Mouse (Mus musculus) midbrain, embryonic 12.5 days (tissue): ENCODE measurements at regions not wholly inside any gene's neighbourhood (a gene's known extent, or its start where the extent isn't known, plus 50 kb on each side); places are given as distances from the start of the nearest gene placed in this dataset.

Source experiments
- ATAC-seq: fragments of 200-750 bp; cut with Nextera tagmentation; 2 replicates; pipeline ENCODE4 v1.8.0; 2017; ENCODE audit warnings: low read depth, moderate TSS enrichment, moderate library complexity; ENCODE audit not compliant: low FRiP score
- H3K27ac ChIP-seq: fragments of 300-500 bp; sonication (generic); replicated peaks from 2 replicates; pipeline ENCODE4 v1.5.1; 2016; ENCODE audit warnings: mild to moderate bottlenecking
- H3K27me3 ChIP-seq: fragments of 300-500 bp; sonication (generic); 2 replicates; pipeline ENCODE4 v1.6.1; 2016; ENCODE audit warnings: mild to moderate bottlenecking
- H3K36me3 ChIP-seq: fragments of 300-500 bp; sonication (generic); 2 replicates; pipeline ENCODE4 v1.6.1; 2016
- H3K4me1 ChIP-seq: fragments of 300-500 bp; sonication (generic); 2 replicates; pipeline ENCODE4 v1.6.1; 2016
- H3K4me2 ChIP-seq: fragments of 300-500 bp; sonication (generic); replicated peaks from 2 replicates; pipeline ENCODE4 v1.6.1; 2016; ENCODE audit warnings: mild to moderate bottlenecking, moderate library complexity
- H3K4me3 ChIP-seq: fragments of 300-500 bp; sonication (generic); 2 replicates; pipeline ENCODE4 v1.5.1; 2016; ENCODE audit warnings: mild to moderate bottlenecking
- H3K9ac ChIP-seq: fragments of 300-500 bp; sonication (generic); replicated peaks from 2 replicates; pipeline ENCODE4 v1.6.1; 2016; ENCODE audit warnings: mild to moderate bottlenecking, moderate library complexity
- H3K9me3 ChIP-seq: fragments of 300-500 bp; sonication (generic); 2 replicates; pipeline ENCODE4 v1.6.1; 2016; ENCODE audit warnings: mild to moderate bottlenecking
- WGBS: fragments of 180-500 bp; shearing (Covaris S2); methylation state at CpG from one replicate; pipeline ENCODE4 v1.1.7; 2016; 5-methylcytosine and 5-hydroxymethylcytosine counted together

- H3K27me3 ChIP-seq: no peaks in the 10 kb centered on the region
- 97% methylated on average over 1 of the region's 1 CpGs for WGBS
- no peaks in the 10 kb centered on the region for H3K36me3 ChIP-seq
- no peaks in the 10 kb centered on the region for H3K9me3 ChIP-seq
- H3K4me3 ChIP-seq: no peak overlapping the region
- ATAC-seq: no peak
- H3K4me1 ChIP-seq: peaks cover 3% of the 10 kb centered on the region; the same call in 1 of the 2 replicates
- no peak overlapping the region for H3K4me2 ChIP-seq
- H3K27ac ChIP-seq: no peak overlapping the region
- no peak overlapping the region for H3K9ac ChIP-seq
These were observed 207.2 kb upstream of the Cdyl start for GRCm38 (mm10) chr13:35452420-35452819.

- ATAC-seq: no peak
- Histone ChIP-seq H3K4me1 (peaks cover 3% of the 10 kb centered on the region; the same call in 1 of the 2 replicates), H3K27ac (0 out of 2 replicates have a peak overlapping the region, but pooled peaks have one; percentile 20), H3K4me3 (no peak overlapping the region), H3K27me3 (no peaks in the 10 kb centered on the region), H3K4me2 (no peak overlapping the region), H3K36me3 (no peaks in the 10 kb centered on the region), H3K9me3 (no peaks in the 10 kb centered on the region), H3K9ac (no peak overlapping the region)
- WGBS: 82% methylated on average over 2 of the region's 2 CpGs
These were observed 206.3 kb upstream of the Cdyl start for GRCm38 (mm10) chr13:35453222-35453914.

DNA sequence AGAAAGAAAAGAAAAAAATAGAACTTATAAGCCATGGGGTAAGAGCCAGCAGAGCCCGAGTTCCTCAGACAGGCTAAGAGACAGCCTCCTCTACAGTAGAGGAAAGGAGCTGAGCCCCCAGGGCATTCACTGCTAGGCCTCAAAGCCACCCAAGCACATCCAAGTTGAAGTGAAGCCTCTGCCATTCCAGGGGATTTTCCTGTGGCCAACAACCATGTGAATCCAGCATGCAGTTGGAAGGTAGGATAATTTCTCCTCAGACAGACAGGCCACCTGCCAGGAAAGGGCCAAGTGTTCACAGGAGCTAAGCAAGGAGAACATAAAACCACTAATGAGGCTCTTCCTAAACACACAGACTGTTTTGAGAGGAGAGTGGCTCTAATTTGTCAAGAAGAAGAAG, 199.6 kb upstream of the Cdyl start:
- Histone ChIP-seq H3K4me2 (no peak overlapping the region), H3K4me3 (no peak overlapping the region), H3K9ac (no peak overlapping the region), H3K9me3 (no peaks in the 10 kb centered on the region), H3K27me3 (no peaks in the 10 kb centered on the region), H3K27ac (no peak overlapping the region), H3K36me3 (no peaks in the 10 kb centered on the region), H3K4me1 (no peaks in the 10 kb centered on the region)
- WGBS: 85% methylated on average over 1 of the region's 1 CpGs
- ATAC-seq: no peak

- no peaks in the 10 kb centered on the region for H3K9me3 ChIP-seq
- H3K4me2 ChIP-seq: no peak overlapping the region
- H3K4me1 ChIP-seq: no peaks in the 10 kb centered on the region
- WGBS: 80% methylated on average over 1 of the region's 1 CpGs
- H3K27me3 ChIP-seq: no peaks in the 10 kb centered on the region
- H3K36me3 ChIP-seq: no peaks in the 10 kb centered on the region
- ATAC-seq: no peak
- H3K27ac ChIP-seq: no peak overlapping the region
- no peak overlapping the region for H3K9ac ChIP-seq
- H3K4me3 ChIP-seq: no peak overlapping the region
These were observed 196.4 kb upstream of the Cdyl start for GRCm38 (mm10) chr13:35463231-35463630.

DNA sequence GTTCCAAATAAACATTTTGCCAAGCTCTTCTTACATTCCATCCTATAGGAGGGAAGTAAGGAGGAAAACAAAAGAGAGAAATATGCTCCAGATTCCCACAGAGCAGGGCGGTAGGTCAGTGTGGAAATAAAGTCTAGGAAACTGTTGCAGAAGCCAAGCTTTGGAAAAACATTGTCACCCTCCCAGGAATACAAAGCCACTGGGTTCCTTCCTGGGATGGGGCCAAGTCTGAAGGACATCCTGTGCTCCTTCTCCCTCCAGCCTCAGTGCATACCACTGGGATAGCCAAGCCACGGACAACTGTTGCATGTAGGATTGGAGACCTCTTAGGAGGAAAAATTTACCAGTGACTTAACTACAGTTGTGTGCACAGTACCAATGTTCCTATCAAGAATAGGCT, 195.8 kb upstream of the Cdyl start:
- Histone ChIP-seq H3K4me2 (no peak overlapping the region), H3K9ac (no peak overlapping the region), H3K27me3 (no peaks in the 10 kb centered on the region), H3K36me3 (no peaks in the 10 kb centered on the region), H3K27ac (no peak overlapping the region), H3K4me1 (no peaks in the 10 kb centered on the region), H3K9me3 (no peaks in the 10 kb centered on the region), H3K4me3 (no peak overlapping the region)
- no peak for ATAC-seq
- WGBS: 84% methylated on average over 2 of the region's 2 CpGs

GRCm38 (mm10) chr13:35469361-35470198, 190.1 kb upstream of the Cdyl start:
- ATAC-seq: 0 out of 2 replicates have a peak, but pooled peaks have one; percentile 9
- WGBS: 78% methylated on average over 11 of the region's 11 CpGs

GRCm38 (mm10) chr13:35478226-35478625, 181.4 kb upstream of the Cdyl start:
- no peaks in the 10 kb centered on the region for H3K36me3 ChIP-seq
- no peaks in the 10 kb centered on the region for H3K9me3 ChIP-seq
- no peak for ATAC-seq
- no peak overlapping the region for H3K4me3 ChIP-seq
- no peak overlapping the region for H3K4me2 ChIP-seq
- no peaks in the 10 kb centered on the region for H3K27me3 ChIP-seq
- H3K4me1 ChIP-seq: no peaks in the 10 kb centered on the region
- H3K27ac ChIP-seq: no peak overlapping the region
- WGBS: 80% methylated on average over 2 of the region's 2 CpGs
- no peak overlapping the region for H3K9ac ChIP-seq

More at GRCm38 (mm10) chr13:35469361-35470198, 190.1 kb upstream of the Cdyl start:
- Histone ChIP-seq H3K27ac (no peak overlapping the region), H3K36me3 (no peaks in the 10 kb centered on the region), H3K9me3 (no peaks in the 10 kb centered on the region), H3K27me3 (no peaks in the 10 kb centered on the region), H3K4me2 (no peak overlapping the region), H3K4me3 (no peak overlapping the region), H3K4me1 (no peaks in the 10 kb centered on the region), H3K9ac (no peak overlapping the region)

DNA sequence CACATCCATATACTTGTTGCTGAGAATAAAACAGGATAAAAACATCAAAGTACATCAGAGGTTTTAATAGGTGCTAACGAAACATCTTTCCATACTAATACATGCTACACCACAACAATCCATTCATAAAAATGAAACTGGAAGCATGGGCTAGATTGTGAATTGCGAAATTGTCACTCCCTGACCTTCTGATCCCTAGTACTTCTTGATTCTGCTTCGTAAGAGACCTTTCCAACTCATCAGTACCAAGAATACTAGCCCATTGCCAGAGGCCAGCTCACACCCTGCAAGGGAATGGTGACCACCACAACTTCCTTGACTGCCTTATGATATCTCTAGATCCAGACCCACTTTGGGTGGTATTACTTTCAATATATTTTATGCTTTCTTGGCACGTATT, 177.3 kb upstream of the Cdyl start:
- no peak for ATAC-seq
- no peaks in the 10 kb centered on the region for H3K4me1 ChIP-seq
- no peaks in the 10 kb centered on the region for H3K9me3 ChIP-seq
- H3K9ac ChIP-seq: no peak overlapping the region
- H3K27ac ChIP-seq: no peak overlapping the region
- no peaks in the 10 kb centered on the region for H3K27me3 ChIP-seq
- no peak overlapping the region for H3K4me2 ChIP-seq
- no peaks in the 10 kb centered on the region for H3K36me3 ChIP-seq
- no peak overlapping the region for H3K4me3 ChIP-seq
- WGBS: 84% methylated on average over 4 of the region's 4 CpGs

DNA sequence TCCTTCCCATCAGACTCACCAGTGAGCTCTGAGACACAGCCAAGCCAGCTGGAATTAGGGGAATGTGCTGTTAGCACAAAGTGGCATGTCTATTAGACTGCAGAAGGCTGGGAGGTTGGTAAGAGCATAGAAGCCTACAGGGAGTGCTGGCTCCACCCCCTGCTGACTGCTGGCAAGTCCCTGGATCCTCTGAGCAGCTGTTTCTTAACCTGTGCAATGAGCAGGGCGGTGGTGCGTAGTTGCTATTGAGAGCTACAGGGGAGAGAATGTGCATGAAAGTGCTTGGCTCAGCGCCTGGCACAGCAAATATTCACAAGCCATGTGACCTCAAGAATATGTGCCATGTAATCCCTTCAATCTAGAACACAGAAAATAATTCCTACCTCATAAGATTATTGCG, 173.5 kb upstream of the Cdyl start:
- Histone ChIP-seq H3K27me3 (no peaks in the 10 kb centered on the region), H3K9me3 (no peaks in the 10 kb centered on the region), H3K4me3 (no peak overlapping the region), H3K36me3 (no peaks in the 10 kb centered on the region), H3K4me1 (no peaks in the 10 kb centered on the region), H3K4me2 (no peak overlapping the region), H3K9ac (no peak overlapping the region), H3K27ac (no peak overlapping the region)
- ATAC-seq: no peak
- WGBS: 82% methylated on average over 4 of the region's 4 CpGs

GRCm38 (mm10) chr13:35499776-35500175, 159.9 kb upstream of the Cdyl start:
- H3K4me2 ChIP-seq: no peak overlapping the region
- no peaks in the 10 kb centered on the region for H3K9me3 ChIP-seq
- H3K27me3 ChIP-seq: no peaks in the 10 kb centered on the region
- H3K9ac ChIP-seq: no peak overlapping the region
- ATAC-seq: no peak
- no peak overlapping the region for H3K27ac ChIP-seq
- H3K4me1 ChIP-seq: peaks cover 12% of the 10 kb centered on the region; the same call in 1 of the 2 replicates
- 90% methylated on average over 2 of the region's 2 CpGs for WGBS
- H3K4me3 ChIP-seq: no peak overlapping the region
- H3K36me3 ChIP-seq: no peaks in the 10 kb centered on the region

DNA sequence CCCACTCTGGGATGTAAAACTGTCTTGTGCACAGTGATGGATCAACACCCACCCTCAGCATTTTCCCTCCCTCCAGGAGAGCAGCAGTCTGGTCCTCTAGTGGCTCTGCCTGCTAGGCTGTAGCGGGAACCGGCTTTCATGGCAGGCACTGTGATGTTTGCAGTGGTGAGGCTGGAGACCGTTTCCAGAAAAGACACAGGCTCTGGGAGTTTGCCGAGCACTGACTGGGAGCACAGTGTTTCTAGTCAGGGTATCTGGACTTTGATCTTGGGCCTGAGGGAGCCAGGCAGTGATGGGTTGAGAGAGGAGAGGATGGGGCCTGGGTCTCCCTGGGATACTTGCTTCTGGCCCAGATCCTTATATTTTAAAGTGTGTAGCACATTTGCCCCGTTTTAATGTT, 158.7 kb upstream of the Cdyl start:
- Histone ChIP-seq H3K27ac (no peak overlapping the region), H3K4me3 (no peak overlapping the region), H3K9ac (no peak overlapping the region), H3K4me2 (no peak overlapping the region), H3K27me3 (no peaks in the 10 kb centered on the region), H3K9me3 (no peaks in the 10 kb centered on the region), H3K4me1 (peaks cover 12% of the 10 kb centered on the region; the same call in 1 of the 2 replicates), H3K36me3 (no peaks in the 10 kb centered on the region)
- 68% methylated on average over 5 of the region's 5 CpGs for WGBS
- no peak for ATAC-seq

GRCm38 (mm10) chr13:35501351-35502146, 158.1 kb upstream of the Cdyl start:
- Histone ChIP-seq H3K27ac (no peak overlapping the region), H3K4me3 (no peak overlapping the region), H3K4me1 (peaks cover 12% of the 10 kb centered on the region; the same call in 1 of the 2 replicates), H3K9me3 (no peaks in the 10 kb centered on the region), H3K36me3 (no peaks in the 10 kb centered on the region), H3K9ac (no peak overlapping the region), H3K4me2 (no peak overlapping the region), H3K27me3 (no peaks in the 10 kb centered on the region)
- no peak for ATAC-seq
- WGBS: 78% methylated on average over 11 of the region's 11 CpGs
